Mouse (Mus musculus): ENCODE results near the gene H2-M10.2. TPM values are rescaled to one million over a fixed set of nuclear protein-coding genes. Genes with fewer than 3 reads are reported as not detected.
A peak's percentile ranks its signal among the peaks of the same experiment; 100 is the strongest.

The H2-M10.2 gene
- polyA plus RNA-seq, 1 experiment from 2014 or later, result not detected

- TF ChIP-seq CTCF (IDR thresholded peaks at IDR 0.05; ENCODE audit: low read depth), result peak; percentile 26
- Histone ChIP-seq H3K9ac (no peak overlapping the region), H3K27me3 (ENCODE audit: insufficient read depth, low read length) (no peaks in the 10 kb centered on the region), H3K27ac (ENCODE audit: low read depth) (no peak overlapping the region), H3K9me3 (ENCODE audit: low read depth, low read length) (no peaks in the 10 kb centered on the region), H3K4me3 (ENCODE audit: low read depth, low read length) (no peak overlapping the region), H3K36me3 (ENCODE audit: insufficient read depth) (peaks cover 68% of the 10 kb centered on the region), H3K4me1 (ENCODE audit: insufficient read depth) (peaks cover 8% of the 10 kb centered on the region), H3K4me2 (no peak overlapping the region)
- 77% methylated on average over 5 of the region's 5 CpGs for WGBS
- peak; percentile 19 for DNase-seq
- ATAC-seq (ENCODE audit: insufficient read depth), result no peak
Measured at GRCm38 (mm10) chr17:36265834-36266233, 20.5 kb downstream of the H2-M10.2 start.

GRCm38 (mm10) chr17:36264273-36264925, 21.9 kb downstream of the H2-M10.2 start:
- Histone ChIP-seq H3K4me2 (no peak overlapping the region), H3K4me1 (ENCODE audit: insufficient read depth) (no peaks in the 10 kb centered on the region), H3K9me3 (ENCODE audit: low read depth, low read length) (no peaks in the 10 kb centered on the region), H3K27me3 (ENCODE audit: insufficient read depth, low read length) (no peaks in the 10 kb centered on the region), H3K36me3 (ENCODE audit: insufficient read depth) (peaks cover 81% of the 10 kb centered on the region), H3K27ac (ENCODE audit: low read depth) (no peak overlapping the region), H3K4me3 (ENCODE audit: low read depth, low read length) (no peak overlapping the region), H3K9ac (no peak overlapping the region)
- DNase-seq, result no peak
- TF ChIP-seq CTCF (IDR thresholded peaks at IDR 0.05; ENCODE audit: low read depth), result no peak
- WGBS, result 91% methylated on average over 3 of the region's 3 CpGs
- ATAC-seq (ENCODE audit: insufficient read depth), result no peak

- ATAC-seq (ENCODE audit: insufficient read depth), result no peak
- Histone ChIP-seq H3K9me3 (ENCODE audit: low read depth, low read length) (no peaks in the 10 kb centered on the region), H3K9ac (no peak overlapping the region), H3K4me2 (no peak overlapping the region), H3K27me3 (ENCODE audit: insufficient read depth, low read length) (no peaks in the 10 kb centered on the region), H3K36me3 (ENCODE audit: insufficient read depth) (peaks cover 75% of the 10 kb centered on the region), H3K4me3 (ENCODE audit: low read depth, low read length) (no peak overlapping the region), H3K4me1 (ENCODE audit: insufficient read depth) (no peaks in the 10 kb centered on the region), H3K27ac (ENCODE audit: low read depth) (no peak overlapping the region)
- no peak for TF ChIP-seq CTCF (IDR thresholded peaks at IDR 0.05; ENCODE audit: low read depth)
- WGBS, result 86% methylated on average over 9 of the region's 9 CpGs
- DNase-seq, result no peak
Measured at GRCm38 (mm10) chr17:36261511-36262166, 24.7 kb downstream of the H2-M10.2 start.

GRCm38 (mm10) chr17:36257969-36258368, 28.3 kb downstream of the H2-M10.2 start, which contains the start of gene Rpp21:
TSS of gene Rpp21 (minus strand) at chr17:36258069.
- no peaks in the 10 kb centered on the region for H3K9me3 ChIP-seq (ENCODE audit: low read depth, low read length)
- DNase-seq (no peak), ATAC-seq (ENCODE audit: insufficient read depth) (no peak)
- peaks cover 57% of the 10 kb centered on the region for H3K36me3 ChIP-seq (ENCODE audit: insufficient read depth)
- peak within 1 kb of the TSS; percentile 61 for H3K4me2 ChIP-seq
- peak within 1 kb of the TSS; percentile 77 for H3K9ac ChIP-seq
- H3K4me3 ChIP-seq (ENCODE audit: low read depth, low read length), result peak within 1 kb of the TSS; percentile 70
- 42% methylated on average over 6 of the region's 6 CpGs for WGBS
- H3K27ac ChIP-seq (ENCODE audit: low read depth), result peak within 1 kb of the TSS; percentile 84
- no peaks in the 10 kb centered on the region for H3K27me3 ChIP-seq (ENCODE audit: insufficient read depth, low read length)
- H3K4me1 ChIP-seq (ENCODE audit: insufficient read depth), result no peaks in the 10 kb centered on the region
- no peak for TF ChIP-seq CTCF (IDR thresholded peaks at IDR 0.05; ENCODE audit: low read depth)

- peak overlapping the region; percentile 84 for H3K27ac ChIP-seq (ENCODE audit: low read depth)
- peak overlapping the region; percentile 70 for H3K4me3 ChIP-seq (ENCODE audit: low read depth, low read length)
- no peaks in the 10 kb centered on the region for H3K27me3 ChIP-seq (ENCODE audit: insufficient read depth, low read length)
- 0 out of 2 replicates have a peak, but pooled peaks cover 2% of the 10 kb centered on the region for H3K4me1 ChIP-seq (ENCODE audit: insufficient read depth)
- peak overlapping the region; percentile 61 for H3K4me2 ChIP-seq
- WGBS, result under 1% methylated on average over 37 of the region's 37 CpGs
- TF ChIP-seq CTCF (IDR thresholded peaks at IDR 0.05; ENCODE audit: low read depth), result peak; percentile 72
- H3K36me3 ChIP-seq (ENCODE audit: insufficient read depth), result peaks cover 53% of the 10 kb centered on the region
- peak overlapping the region; percentile 77 for H3K9ac ChIP-seq
- H3K9me3 ChIP-seq (ENCODE audit: low read depth, low read length), result no peaks in the 10 kb centered on the region
- peak; percentile 96 for ATAC-seq (ENCODE audit: insufficient read depth)
- DNase-seq, result peak; percentile 85
Measured at GRCm38 (mm10) chr17:36257241-36257947, 28.9 kb downstream of the H2-M10.2 start.

- H3K4me1 ChIP-seq (ENCODE audit: insufficient read depth), result 0 out of 2 replicates have a peak, but pooled peaks cover 2% of the 10 kb centered on the region
- peak; percentile 68 for DNase-seq
Measured at GRCm38 (mm10) chr17:36253087-36253600, 33.1 kb downstream of the H2-M10.2 start.

More at GRCm38 (mm10) chr17:36253087-36253600, 33.1 kb downstream of the H2-M10.2 start:
- WGBS, result 34% methylated on average over 6 of the region's 6 CpGs
- TF ChIP-seq CTCF (IDR thresholded peaks at IDR 0.05; ENCODE audit: low read depth), result no peak
- Histone ChIP-seq H3K27me3 (ENCODE audit: insufficient read depth, low read length) (peaks cover 13% of the 10 kb centered on the region; the same call in 1 of the 2 replicates), H3K9ac (no peak overlapping the region), H3K27ac (ENCODE audit: low read depth) (peak overlapping the region; percentile 55), H3K9me3 (ENCODE audit: low read depth, low read length) (no peaks in the 10 kb centered on the region), H3K4me2 (peak overlapping the region; percentile 67; the same call in 1 of the 2 replicates), H3K4me3 (ENCODE audit: low read depth, low read length) (no peak overlapping the region), H3K36me3 (ENCODE audit: insufficient read depth) (0 out of 2 replicates have a peak, but pooled peaks cover 14% of the 10 kb centered on the region)
- ATAC-seq (ENCODE audit: insufficient read depth), result no peak

Data from lung, embryonic 14.5 days (tissue).